Mouse (Mus musculus): ENCODE results near the gene Stx5a. TPM values are rescaled to one million over a fixed set of nuclear protein-coding genes. Genes with fewer than 3 reads are reported as not detected.

The Stx5a gene
- total and polyA plus RNA-seq, 2 experiments = 43.5 to 62.1 TPM

DNA sequence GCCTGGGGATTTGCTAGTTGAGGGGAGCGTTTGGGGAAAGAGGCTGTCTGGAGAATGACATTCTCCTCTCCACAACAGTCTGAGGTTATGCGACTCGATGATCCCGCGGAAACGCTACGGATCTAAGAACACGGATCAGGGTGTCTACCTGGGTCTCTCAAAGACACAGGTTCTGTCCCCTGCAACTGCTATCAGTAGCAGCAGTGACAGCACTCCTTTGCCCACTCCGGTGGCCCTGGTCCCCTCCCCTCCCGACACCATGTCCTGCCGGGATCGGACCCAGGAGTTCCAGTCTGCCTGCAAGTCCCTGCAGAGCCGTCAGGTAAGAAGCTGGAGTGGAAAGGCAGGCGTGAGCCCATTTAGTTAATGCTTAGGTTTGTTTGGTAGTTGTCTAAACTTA lies 963 bp downstream of the Stx5a start:
- Histone ChIP-seq H3K36me3 (ENCODE audit: control insufficient read depth, insufficient read depth, low read length) (peaks cover 54% of the 10 kb centered on the region), H3K4me3 (ENCODE audit: insufficient read depth, low read depth, low read length) (peak overlapping the region; percentile 84), H3K79me2 (ENCODE audit: control insufficient read depth, insufficient read depth, low read length) (peaks cover 14% of the 10 kb centered on the region; the same call in 1 of the 2 replicates), H3K27ac (replicated peaks; ENCODE audit: insufficient read depth, low read depth, low read length) (peak overlapping the region; percentile 78), H3K9ac (ENCODE audit: low read depth, low read length) (peak overlapping the region; percentile 88), H3K4me1 (ENCODE audit: control insufficient read depth, insufficient read depth, low read length) (peaks cover 11% of the 10 kb centered on the region), H3K27me3 (ENCODE audit: control insufficient read depth, insufficient read depth, low read length) (no peaks in the 10 kb centered on the region)
- no peak for TF ChIP-seq POLR2A (IDR thresholded peaks at IDR 0.05; ENCODE audit: extremely low read depth, insufficient read depth, low read length)
- no peak for TF ChIP-seq CTCF (IDR thresholded peaks at IDR 0.05; ENCODE audit: low read depth, low read length)
- 1% methylated on average over 14 of the region's 14 CpGs for WGBS
- no peak for DNase-seq (ENCODE audit: extremely low read depth, low read depth, low spot score)

DNA sequence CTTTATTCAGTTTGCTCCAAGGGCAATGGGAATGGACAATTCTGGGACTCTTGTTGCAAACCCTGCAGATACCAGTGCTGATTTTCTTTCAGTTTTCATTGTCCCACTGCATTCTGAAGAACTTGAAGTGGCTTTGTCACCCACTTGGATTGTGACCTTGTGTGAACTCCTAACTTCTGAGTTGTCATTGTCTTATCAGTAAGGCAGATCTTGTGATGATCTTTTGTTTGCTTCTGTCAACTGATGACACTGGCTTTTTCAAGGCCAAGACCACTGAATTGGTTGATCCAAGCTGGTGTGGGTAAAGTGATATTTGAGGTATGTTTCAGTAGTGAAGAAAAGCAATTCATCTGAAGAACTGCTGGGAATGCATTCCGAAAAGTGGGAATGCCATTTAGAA lies 4.2 kb downstream of the Stx5a start:
- peaks cover 14% of the 10 kb centered on the region; the same call in 1 of the 2 replicates for H3K79me2 ChIP-seq (ENCODE audit: control insufficient read depth, insufficient read depth, low read length)
- WGBS = 94% methylated on average over 1 of the region's 1 CpGs
- H3K36me3 ChIP-seq (ENCODE audit: control insufficient read depth, insufficient read depth, low read length) = peaks cover 72% of the 10 kb centered on the region
- TF ChIP-seq CTCF (IDR thresholded peaks at IDR 0.05; ENCODE audit: low read depth, low read length) = no peak
- TF ChIP-seq POLR2A (IDR thresholded peaks at IDR 0.05; ENCODE audit: extremely low read depth, insufficient read depth, low read length) = no peak
- H3K27me3 ChIP-seq (ENCODE audit: control insufficient read depth, insufficient read depth, low read length) = no peaks in the 10 kb centered on the region
- DNase-seq (ENCODE audit: extremely low read depth, low read depth, low spot score) = no peak
- peaks cover 11% of the 10 kb centered on the region for H3K4me1 ChIP-seq (ENCODE audit: control insufficient read depth, insufficient read depth, low read length)
- no peak overlapping the region for H3K9ac ChIP-seq (ENCODE audit: low read depth, low read length)
- no peak overlapping the region for H3K4me3 ChIP-seq (ENCODE audit: insufficient read depth, low read depth, low read length)
- H3K27ac ChIP-seq (replicated peaks; ENCODE audit: insufficient read depth, low read depth, low read length) = no peak overlapping the region

DNA sequence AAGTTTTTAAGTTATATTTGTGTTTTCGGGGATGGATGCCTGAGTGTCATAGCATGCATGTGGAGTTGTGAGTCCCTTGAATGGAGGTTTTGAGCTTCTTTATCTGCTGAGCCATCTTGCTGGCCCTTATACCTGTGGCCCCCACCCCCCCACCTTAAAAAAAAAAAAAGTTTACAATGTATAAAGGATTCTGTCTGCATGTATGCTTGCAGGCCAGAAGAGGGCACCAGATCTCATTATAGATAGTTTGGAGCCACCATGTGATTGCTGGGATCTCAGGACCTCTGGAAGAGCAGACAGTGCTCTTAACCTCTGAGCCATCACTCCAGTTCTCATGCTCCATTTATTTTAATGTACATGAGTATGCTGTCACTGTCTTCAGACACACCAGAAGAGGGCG lies 6.2 kb downstream of the Stx5a start:
- WGBS = 81% methylated on average over 2 of the region's 2 CpGs
- Histone ChIP-seq H3K4me1 (ENCODE audit: control insufficient read depth, insufficient read depth, low read length) (peaks cover 6% of the 10 kb centered on the region), H3K27ac (replicated peaks; ENCODE audit: insufficient read depth, low read depth, low read length) (no peak overlapping the region), H3K4me3 (ENCODE audit: insufficient read depth, low read depth, low read length) (no peak overlapping the region), H3K79me2 (ENCODE audit: control insufficient read depth, insufficient read depth, low read length) (peaks cover 8% of the 10 kb centered on the region; the same call in 1 of the 2 replicates), H3K27me3 (ENCODE audit: control insufficient read depth, insufficient read depth, low read length) (no peaks in the 10 kb centered on the region), H3K9ac (ENCODE audit: low read depth, low read length) (no peak overlapping the region), H3K36me3 (ENCODE audit: control insufficient read depth, insufficient read depth, low read length) (peaks cover 90% of the 10 kb centered on the region)
- no peak for DNase-seq (ENCODE audit: extremely low read depth, low read depth, low spot score)
- TF ChIP-seq POLR2A (IDR thresholded peaks at IDR 0.05; ENCODE audit: extremely low read depth, insufficient read depth, low read length) = no peak
- no peak for TF ChIP-seq CTCF (IDR thresholded peaks at IDR 0.05; ENCODE audit: low read depth, low read length)

DNA sequence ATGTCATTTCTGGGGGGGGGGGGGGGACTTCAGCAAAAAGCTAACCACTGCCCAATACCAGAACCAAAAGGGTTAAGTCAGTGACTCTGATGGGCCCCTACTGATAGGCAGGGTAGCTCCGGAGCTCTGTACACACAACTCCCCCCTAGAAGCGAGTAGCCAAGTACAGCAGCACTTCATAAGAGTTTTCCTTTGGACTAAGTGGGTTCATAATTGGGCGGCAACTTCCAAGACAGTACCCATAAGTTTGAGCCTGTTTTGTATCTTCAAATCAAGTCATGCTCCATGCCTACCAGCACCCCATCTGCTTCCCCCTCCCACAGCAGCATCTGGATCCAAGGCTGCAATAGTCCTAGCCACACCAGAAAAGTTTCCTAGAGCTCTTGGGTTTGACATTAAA lies 14.4 kb downstream of the Stx5a start:
- no peak for TF ChIP-seq CTCF (IDR thresholded peaks at IDR 0.05; ENCODE audit: low read depth, low read length)
- peaks cover 28% of the 10 kb centered on the region for H3K36me3 ChIP-seq (ENCODE audit: control insufficient read depth, insufficient read depth, low read length)

DNA sequence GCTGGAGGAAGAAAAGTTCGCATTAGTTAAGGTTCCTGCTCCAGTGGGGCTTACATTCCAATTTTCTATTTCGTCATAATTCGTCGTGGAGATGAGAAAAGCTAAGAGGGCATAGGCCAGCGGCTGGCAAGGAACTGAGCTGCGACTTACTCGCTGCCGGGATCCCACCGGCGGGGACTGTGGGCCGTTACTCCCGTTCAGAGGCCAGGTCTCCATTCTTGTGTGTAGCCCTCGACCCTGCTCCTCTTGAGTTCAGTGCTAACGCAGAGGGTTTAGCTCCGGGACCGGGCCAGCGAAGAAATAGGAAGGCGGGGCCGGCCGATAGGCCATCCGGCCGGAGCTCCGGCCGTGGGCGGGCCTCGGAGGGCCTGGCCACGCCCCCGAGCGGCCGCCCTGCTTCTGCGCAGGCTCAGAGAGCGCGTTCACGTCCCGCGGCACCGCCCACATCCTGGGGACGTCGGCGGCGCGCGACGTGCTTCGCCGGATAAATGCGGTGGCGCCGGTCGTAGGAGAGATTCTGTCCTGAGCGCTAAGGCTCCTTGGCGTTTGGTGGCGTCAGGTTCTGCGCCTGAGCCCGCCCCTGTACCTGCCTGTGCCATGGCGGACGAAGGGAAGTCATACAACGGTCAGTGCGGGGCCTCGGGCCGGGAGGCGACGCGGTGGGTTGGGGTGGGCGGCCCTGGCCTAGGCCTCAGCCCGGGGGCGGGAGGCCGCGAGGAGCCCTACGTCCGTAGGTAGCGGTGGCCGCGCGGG lies 15.6 kb downstream of the Stx5a start, which contains the start of gene Nxf1:
Gene Nxf1 (plus strand): TSS at position 439 of the 753 bp plus-strand sequence.
- no peaks in the 10 kb centered on the region for H3K27me3 ChIP-seq (ENCODE audit: control insufficient read depth, insufficient read depth, low read length)
- peak within 1 kb of the TSS; percentile 92 for H3K27ac ChIP-seq (replicated peaks; ENCODE audit: insufficient read depth, low read depth, low read length)
- H3K9ac ChIP-seq (ENCODE audit: low read depth, low read length) = peak within 1 kb of the TSS; percentile 97
- peaks cover 19% of the 10 kb centered on the region for H3K36me3 ChIP-seq (ENCODE audit: control insufficient read depth, insufficient read depth, low read length)
- under 1% methylated on average over 75 of the region's 75 CpGs for WGBS
- H3K4me1 ChIP-seq (ENCODE audit: control insufficient read depth, insufficient read depth, low read length) = peaks cover 13% of the 10 kb centered on the region; the same call in 1 of the 2 replicates
- peaks cover 26% of the 10 kb centered on the region; the same call in 1 of the 2 replicates for H3K79me2 ChIP-seq (ENCODE audit: control insufficient read depth, insufficient read depth, low read length)
- H3K4me3 ChIP-seq (ENCODE audit: insufficient read depth, low read depth, low read length) = peak within 1 kb of the TSS; percentile 88
- TF ChIP-seq CTCF (IDR thresholded peaks at IDR 0.05; ENCODE audit: low read depth, low read length) (no peak), POLR2A (IDR thresholded peaks at IDR 0.05; ENCODE audit: extremely low read depth, insufficient read depth, low read length) (peak; percentile 84)
- DNase-seq (ENCODE audit: extremely low read depth, low read depth, low spot score) = peak; percentile 74

More for the DNA sequence above, 14.4 kb downstream of the Stx5a start:
- Histone ChIP-seq H3K79me2 (ENCODE audit: control insufficient read depth, insufficient read depth, low read length) (peaks cover 20% of the 10 kb centered on the region; the same call in 1 of the 2 replicates), H3K4me1 (ENCODE audit: control insufficient read depth, insufficient read depth, low read length) (peaks cover 13% of the 10 kb centered on the region; the same call in 1 of the 2 replicates), H3K27ac (replicated peaks; ENCODE audit: insufficient read depth, low read depth, low read length) (no peak overlapping the region), H3K27me3 (ENCODE audit: control insufficient read depth, insufficient read depth, low read length) (no peaks in the 10 kb centered on the region), H3K4me3 (ENCODE audit: insufficient read depth, low read depth, low read length) (no peak overlapping the region), H3K9ac (ENCODE audit: low read depth, low read length) (no peak overlapping the region)
- WGBS = 64% methylated on average over 3 of the region's 3 CpGs
- DNase-seq (ENCODE audit: extremely low read depth, low read depth, low spot score) = no peak
